Mouse (Mus musculus) testis, adult 2 months (tissue): ENCODE data around the gene Reep3.

Experiments
- CTCF ChIP-seq: fragments of 200-500 bp; IDR thresholded peaks from 2 replicates; pipeline ENCODE4 v1.5.1; 2012; ENCODE audit warnings: low read depth, mild to moderate bottlenecking, inconsistent platforms, low read length, moderate library complexity; ENCODE audit not compliant: control insufficient read depth, insufficient read depth, insufficient replicate concordance
- POLR2A ChIP-seq: fragments of 200-500 bp; IDR thresholded peaks from 2 replicates; pipeline ENCODE4 v1.6.1; 2012; ENCODE audit warnings: low read depth, mild to moderate bottlenecking, inconsistent platforms, low read length, moderate library complexity; ENCODE audit not compliant: control insufficient read depth

GRCm38 (mm10) chr10:67031186-67031585 lies 65.6 kb downstream of the Reep3 start:
- no peak for TF ChIP-seq POLR2A
- TF ChIP-seq CTCF, result no peak
